Mouse (Mus musculus) ES-E14 (cell line): ENCODE measurements around the gene Dnajc4. TPM values are rescaled to one million over a fixed set of nuclear protein-coding genes. Genes with fewer than 3 reads are reported as not detected.

Experiments
- DNase-seq: peaks from one replicate; pipeline ENCODE4 v3.0.0-alpha.2; 2013; ENCODE audit warnings: low read depth, low spot score
- H3K27ac ChIP-seq: 2 replicates; pipeline ENCODE4 v1.5.1; 2012; ENCODE audit warnings: low read depth, mild to moderate bottlenecking, low read length, moderate library complexity, mixed read lengths; ENCODE audit not compliant: poor library complexity, insufficient read depth, severe bottlenecking
- H3K36me3 ChIP-seq: 2 replicates; pipeline ENCODE4 v1.6.1; 2012; ENCODE audit warnings: mild to moderate bottlenecking, low read length, moderate library complexity, mixed read lengths; ENCODE audit not compliant: control insufficient read depth, poor library complexity, insufficient read depth, severe bottlenecking
- H3K4me1 ChIP-seq, 2 experiments: fragments of 150-350 bp in 1 of 2; sonication (generic) in 1 of 2; 2 replicates each; pipeline ENCODE4 v1.6.1; 2012; ENCODE audit warnings: low read length in 2 of 2, mild to moderate bottlenecking in 1 of 2, mixed read lengths in 1 of 2; ENCODE audit not compliant: control insufficient read depth in 2 of 2, insufficient read depth in 2 of 2, poor library complexity in 1 of 2
- H3K4me3 ChIP-seq, 2 experiments: fragments of 150-350 bp in 1 of 2; sonication (generic) in 1 of 2; 2 replicates each; pipeline ENCODE4 v1.5.1; 2012; ENCODE audit warnings: low read length in 2 of 2, low read depth in 1 of 2, mild to moderate bottlenecking in 1 of 2, mixed read lengths in 1 of 2; ENCODE audit not compliant: insufficient read depth in 1 of 2, poor library complexity in 1 of 2, severe bottlenecking in 1 of 2
- H3K9ac ChIP-seq: 2 replicates; pipeline ENCODE4 v1.6.1; 2012; ENCODE audit warnings: low read depth, mild to moderate bottlenecking, low read length, mixed read lengths; ENCODE audit not compliant: poor library complexity, insufficient read depth, severe bottlenecking
- H3K9me3 ChIP-seq: fragments of 150-350 bp; sonication (generic); 2 replicates; pipeline ENCODE4 v1.6.1; 2012; ENCODE audit warnings: low read depth, mild to moderate bottlenecking, low read length; ENCODE audit not compliant: control insufficient read depth, insufficient read depth
- CHD2 ChIP-seq: IDR thresholded peaks from 2 replicates; pipeline ENCODE4 v1.6.1; 2014; ENCODE audit warnings: mild to moderate bottlenecking, low read depth, low read length, inconsistent platforms
- HCFC1 ChIP-seq: IDR thresholded peaks from 2 replicates; pipeline ENCODE4 v1.6.1; 2012; ENCODE audit warnings: low read length, inconsistent platforms, borderline replicate concordance; ENCODE audit not compliant: insufficient read depth
- MAFK ChIP-seq: IDR thresholded peaks from 2 replicates; pipeline ENCODE4 v1.6.1; 2014; ENCODE audit warnings: mild to moderate bottlenecking, low read depth, low read length, inconsistent platforms; ENCODE audit not compliant: insufficient read depth
- ZC3H11A ChIP-seq: IDR thresholded peaks from 2 replicates; pipeline ENCODE4 v1.6.1; 2012; ENCODE audit warnings: low read depth, mild to moderate bottlenecking, inconsistent platforms, low read length, borderline replicate concordance
- ZNF384 ChIP-seq: IDR thresholded peaks from 2 replicates; pipeline ENCODE4 v1.6.1; 2012; ENCODE audit warnings: low read depth, low read length, inconsistent platforms
- in situ Hi-C, 2 experiments: fragments of 600-800 bp; cut with MboI; formaldehyde crosslinking; loops; one replicate each; pipeline ENCODE4 v1.15.1; 2025; ENCODE audit warnings: low sequenced_read_pairs in 2 of 2, inconsistent platforms in 1 of 2; ENCODE audit not compliant: unreplicated experiment in 2 of 2
- total RNA-seq: library from RNA; depleted of rRNA; stranded (reverse); fragments of 300-350 nt; gene quantifications from 2 replicates; pipeline ENCODE4 v1.2.3, GENCODE M21; 2012; rRNA removed

Gene Dnajc4
- total RNA-seq, 1 experiment, result 14.0 TPM

- no peak for DNase-seq
- Histone ChIP-seq H3K9ac (peak overlapping the region; percentile 74), H3K36me3 (no peaks in the 10 kb centered on the region), H3K9me3 (no peaks in the 10 kb centered on the region), H3K27ac (no peak overlapping the region), H3K4me1 (peaks cover 0 to 7% of the 10 kb centered on the region in 2 experiments; a peak in 1 of 4 replicates), H3K4me3 (peak overlapping the region; percentile 34 to 83)
- in situ Hi-C loops, result no loop called here
- TF ChIP-seq HCFC1 (no peak), CHD2 (no peak), ZC3H11A (no peak), MAFK (no peak), ZNF384 (no peak)
Measured at GRCm38 (mm10) chr19:6940396-6941351, 51.7 kb downstream of the Dnajc4 start.

GRCm38 (mm10) chr19:6939106-6940002, 53.0 kb downstream of the Dnajc4 start:
- H3K4me3 ChIP-seq, result no peak overlapping the region
- DNase-seq, result no peak
- H3K9me3 ChIP-seq, result no peaks in the 10 kb centered on the region
- TF ChIP-seq CHD2 (no peak), MAFK (no peak), ZNF384 (no peak), ZC3H11A (no peak), HCFC1 (no peak)
- H3K9ac ChIP-seq, result no peak overlapping the region
- no peaks in the 10 kb centered on the region for H3K36me3 ChIP-seq
- no peak overlapping the region for H3K27ac ChIP-seq
- in situ Hi-C loops, result no loop called here
- peaks cover 2 to 7% of the 10 kb centered on the region in 2 experiments; a peak in 2 of 4 replicates for H3K4me1 ChIP-seq

Other genes starting within 250 kb of the Dnajc4 start
- 11.5 and 14.4 TPM in 2 replicates for gene Rps6ka4, start 151.9 kb downstream of the Dnajc4 start, total RNA-seq
- 2.7 and 3.5 TPM in 2 replicates for gene Ccdc88b, start 134.4 kb downstream of the Dnajc4 start, total RNA-seq
- gene Trmt112, start 82.9 kb downstream of the Dnajc4 start, total RNA-seq, result 90.7 and 105 TPM in 2 replicates
- gene Prdx5, start 82.5 kb downstream of the Dnajc4 start, total RNA-seq, result 51.6 and 59.0 TPM in 2 replicates
- gene Esrra, start 70.8 kb downstream of the Dnajc4 start, total RNA-seq, result 23.1 and 30.1 TPM in 2 replicates
- 9.4 and 14.9 TPM in 2 replicates for gene Catsperz, start 67.2 kb downstream of the Dnajc4 start, total RNA-seq
- 2.3 and 4.4 TPM in 2 replicates for gene Kcnk4, start 58.1 kb downstream of the Dnajc4 start, total RNA-seq
- 16.3 and 22.9 TPM in 2 replicates for gene Bad, start 50.7 kb downstream of the Dnajc4 start, total RNA-seq
- 23.2 and 23.7 TPM in 2 replicates for gene Gpr137, start 50.1 kb downstream of the Dnajc4 start, total RNA-seq
- 365 and 385 TPM in 2 replicates for gene Ppp1r14b, start 17.6 kb downstream of the Dnajc4 start, total RNA-seq
- gene Plcb3, start 16.1 kb downstream of the Dnajc4 start, total RNA-seq, result 42.3 and 55.1 TPM in 2 replicates
- gene Fkbp2, start 12.1 kb downstream of the Dnajc4 start, total RNA-seq, result 51.0 and 64.0 TPM in 2 replicates
- 10.0 and 14.3 TPM in 2 replicates for gene Vegfb, start 4.9 kb downstream of the Dnajc4 start, total RNA-seq
- 12.7 and 13.2 TPM in 2 replicates for gene Nudt22, start 3.5 kb upstream of the Dnajc4 start, total RNA-seq
- gene Trpt1, start 3.6 kb upstream of the Dnajc4 start, total RNA-seq, result 5.0 and 6.9 TPM in 2 replicates
- gene Fermt3, start 26.9 kb upstream of the Dnajc4 start, total RNA-seq, result 2.6 and 3.8 TPM in 2 replicates
- gene Stip1, start 47.4 kb upstream of the Dnajc4 start, total RNA-seq, result 217 and 280 TPM in 2 replicates
- 1.4 and 3.5 TPM in 2 replicates for gene Macrod1, start 64.2 kb upstream of the Dnajc4 start, total RNA-seq
- 0.36 and 0.48 TPM in 2 replicates for gene Flrt1, start 113.2 kb upstream of the Dnajc4 start, total RNA-seq
- 117 and 123 TPM in 2 replicates for gene Otub1, start 213.7 kb upstream of the Dnajc4 start, total RNA-seq
- 882 and 1,211 TPM in 2 replicates for gene Cox8a, start 225.0 kb upstream of the Dnajc4 start, total RNA-seq
- 50.9 and 56.1 TPM in 2 replicates for gene Naa40, start 248.6 kb upstream of the Dnajc4 start, total RNA-seq